Mouse (Mus musculus): ENCODE measurements around the gene Tbc1d15. TPM values are rescaled to one million over a fixed set of nuclear protein-coding genes. Genes with fewer than 3 reads are reported as not detected.

The Tbc1d15 gene
- polyA plus RNA-seq, 1 experiment from 2014 or later, result 39.6 TPM

GRCm38 (mm10) chr10:115236733-115237132 is 14.5 kb downstream of the Tbc1d15 start:
- Histone ChIP-seq H3K36me3 (ENCODE audit: poor library complexity, severe bottlenecking) (peaks cover 34% of the 10 kb centered on the region), H3K9ac (no peak overlapping the region), H3K4me1 (no peaks in the 10 kb centered on the region), H3K9me3 (replicated peaks) (no peaks in the 10 kb centered on the region), H3K4me3 (no peak overlapping the region), H3K27me3 (no peaks in the 10 kb centered on the region), H3K27ac (no peak overlapping the region), H3K4me2 (no peak overlapping the region)
- WGBS, result 83% methylated on average over 4 of the region's 4 CpGs
- no peak for ATAC-seq

- WGBS, result 91% methylated on average over 9 of the region's 9 CpGs
- H3K9ac ChIP-seq, result no peak overlapping the region
- no peak overlapping the region for H3K4me2 ChIP-seq
- peaks cover 34% of the 10 kb centered on the region for H3K36me3 ChIP-seq (ENCODE audit: poor library complexity, severe bottlenecking)
- no peaks in the 10 kb centered on the region for H3K9me3 ChIP-seq (replicated peaks)
- no peaks in the 10 kb centered on the region for H3K4me1 ChIP-seq
- H3K27me3 ChIP-seq, result no peaks in the 10 kb centered on the region
- ATAC-seq, result no peak
- no peak overlapping the region for H3K27ac ChIP-seq
- no peak overlapping the region for H3K4me3 ChIP-seq
Observed at GRCm38 (mm10) chr10:115235501-115235900, 15.8 kb downstream of the Tbc1d15 start.

- no peaks in the 10 kb centered on the region for H3K9me3 ChIP-seq (replicated peaks)
- H3K27ac ChIP-seq, result no peak overlapping the region
- no peaks in the 10 kb centered on the region for H3K4me1 ChIP-seq
- H3K9ac ChIP-seq, result no peak overlapping the region
- no peaks in the 10 kb centered on the region for H3K27me3 ChIP-seq
- H3K4me2 ChIP-seq, result no peak overlapping the region
- no peak for ATAC-seq
- H3K36me3 ChIP-seq (ENCODE audit: poor library complexity, severe bottlenecking), result peaks cover 26% of the 10 kb centered on the region
- no peak overlapping the region for H3K4me3 ChIP-seq
- WGBS, result 89% methylated on average over 3 of the region's 3 CpGs
Observed at GRCm38 (mm10) chr10:115233798-115234197, 17.5 kb downstream of the Tbc1d15 start.

GRCm38 (mm10) chr10:115232513-115232912 is 18.8 kb downstream of the Tbc1d15 start:
- ATAC-seq, result no peak
- 93% methylated on average over 3 of the region's 3 CpGs for WGBS
- no peak overlapping the region for H3K27ac ChIP-seq

GRCm38 (mm10) chr10:115229023-115229422 is 22.2 kb downstream of the Tbc1d15 start:
- peaks cover 20% of the 10 kb centered on the region; the same call in 1 of the 2 replicates for H3K36me3 ChIP-seq (ENCODE audit: poor library complexity, severe bottlenecking)
- no peaks in the 10 kb centered on the region for H3K9me3 ChIP-seq (replicated peaks)
- no peak overlapping the region for H3K9ac ChIP-seq
- H3K27ac ChIP-seq, result no peak overlapping the region
- no peak for ATAC-seq
- 88% methylated on average over 9 of the region's 9 CpGs for WGBS
- no peak overlapping the region for H3K4me3 ChIP-seq
- no peak overlapping the region for H3K4me2 ChIP-seq
- H3K4me1 ChIP-seq, result no peaks in the 10 kb centered on the region
- H3K27me3 ChIP-seq, result no peaks in the 10 kb centered on the region

More at GRCm38 (mm10) chr10:115232513-115232912, 18.8 kb downstream of the Tbc1d15 start:
- Histone ChIP-seq H3K9ac (no peak overlapping the region), H3K27me3 (no peaks in the 10 kb centered on the region), H3K36me3 (ENCODE audit: poor library complexity, severe bottlenecking) (peaks cover 22% of the 10 kb centered on the region; the same call in 1 of the 2 replicates), H3K4me2 (no peak overlapping the region), H3K4me1 (no peaks in the 10 kb centered on the region), H3K9me3 (replicated peaks) (no peaks in the 10 kb centered on the region), H3K4me3 (no peak overlapping the region)

- no peaks in the 10 kb centered on the region for H3K4me1 ChIP-seq
- H3K27me3 ChIP-seq, result no peaks in the 10 kb centered on the region
- no peak overlapping the region for H3K4me3 ChIP-seq
- H3K36me3 ChIP-seq (ENCODE audit: poor library complexity, severe bottlenecking), result peaks cover 15% of the 10 kb centered on the region; the same call in 1 of the 2 replicates
- no peaks in the 10 kb centered on the region for H3K9me3 ChIP-seq (replicated peaks)
- no peak overlapping the region for H3K4me2 ChIP-seq
- no peak overlapping the region for H3K27ac ChIP-seq
- no peak overlapping the region for H3K9ac ChIP-seq
- WGBS, result 92% methylated on average over 7 of the region's 7 CpGs
- no peak for ATAC-seq
Observed at GRCm38 (mm10) chr10:115226586-115226985, 24.7 kb downstream of the Tbc1d15 start.

- no peak for ATAC-seq
- Histone ChIP-seq H3K9ac (no peak overlapping the region), H3K4me1 (no peaks in the 10 kb centered on the region), H3K36me3 (ENCODE audit: poor library complexity, severe bottlenecking) (peaks cover 22% of the 10 kb centered on the region), H3K4me2 (no peak overlapping the region), H3K9me3 (replicated peaks) (no peaks in the 10 kb centered on the region), H3K4me3 (no peak overlapping the region), H3K27me3 (no peaks in the 10 kb centered on the region), H3K27ac (no peak overlapping the region)
- WGBS, result 88% methylated on average over 3 of the region's 3 CpGs
Observed at GRCm38 (mm10) chr10:115223845-115224244, 27.4 kb downstream of the Tbc1d15 start.

- H3K36me3 ChIP-seq (ENCODE audit: poor library complexity, severe bottlenecking), result peaks cover 57% of the 10 kb centered on the region
- no peaks in the 10 kb centered on the region for H3K9me3 ChIP-seq (replicated peaks)
- no peak overlapping the region for H3K4me3 ChIP-seq
- no peak overlapping the region for H3K9ac ChIP-seq
- no peaks in the 10 kb centered on the region for H3K4me1 ChIP-seq
- 95% methylated on average over 11 of the region's 11 CpGs for WGBS
- no peak overlapping the region for H3K4me2 ChIP-seq
- no peaks in the 10 kb centered on the region for H3K27me3 ChIP-seq
- no peak for ATAC-seq
- no peak overlapping the region for H3K27ac ChIP-seq
Observed at GRCm38 (mm10) chr10:115212916-115213580, 38.2 kb downstream of the Tbc1d15 start.

GRCm38 (mm10) chr10:115205825-115206224 is 45.4 kb downstream of the Tbc1d15 start:
- Histone ChIP-seq H3K9ac (no peak overlapping the region), H3K4me2 (no peak overlapping the region), H3K9me3 (replicated peaks) (no peaks in the 10 kb centered on the region), H3K36me3 (ENCODE audit: poor library complexity, severe bottlenecking) (peaks cover 52% of the 10 kb centered on the region), H3K27ac (no peak overlapping the region), H3K4me3 (no peak overlapping the region), H3K27me3 (no peaks in the 10 kb centered on the region), H3K4me1 (no peaks in the 10 kb centered on the region)
- whole genome bisulfite sequencing, result 93% methylated on average over 3 of the region's 3 CpGs
- no peak for ATAC-seq

GRCm38 (mm10) chr10:115205284-115205683 is 46.0 kb downstream of the Tbc1d15 start:
- no peaks in the 10 kb centered on the region for H3K27me3 ChIP-seq
- H3K9ac ChIP-seq, result no peak overlapping the region
- peaks cover 52% of the 10 kb centered on the region for H3K36me3 ChIP-seq (ENCODE audit: poor library complexity, severe bottlenecking)
- H3K4me2 ChIP-seq, result no peak overlapping the region
- H3K9me3 ChIP-seq (replicated peaks), result no peaks in the 10 kb centered on the region
- H3K4me3 ChIP-seq, result no peak overlapping the region
- 100% methylated on average over 1 of the region's 1 CpGs for WGBS
- H3K27ac ChIP-seq, result no peak overlapping the region
- no peaks in the 10 kb centered on the region for H3K4me1 ChIP-seq
- ATAC-seq, result no peak

GRCm38 (mm10) chr10:115191214-115191613 is 60.1 kb downstream of the Tbc1d15 start:
- no peaks in the 10 kb centered on the region for H3K27me3 ChIP-seq
- no peaks in the 10 kb centered on the region for H3K36me3 ChIP-seq (ENCODE audit: poor library complexity, severe bottlenecking)
- no peaks in the 10 kb centered on the region for H3K9me3 ChIP-seq (replicated peaks)
- WGBS, result 68% methylated on average over 7 of the region's 7 CpGs
- H3K9ac ChIP-seq, result no peak overlapping the region
- no peak overlapping the region for H3K4me2 ChIP-seq
- H3K4me3 ChIP-seq, result no peak overlapping the region
- H3K27ac ChIP-seq, result no peak overlapping the region
- ATAC-seq, result peak; percentile 64; the same call in 1 of the 2 replicates
- no peaks in the 10 kb centered on the region for H3K4me1 ChIP-seq

- Histone ChIP-seq H3K9me3 (replicated peaks) (no peaks in the 10 kb centered on the region), H3K27me3 (no peaks in the 10 kb centered on the region), H3K9ac (no peak overlapping the region), H3K4me3 (no peak overlapping the region), H3K4me2 (no peak overlapping the region), H3K36me3 (ENCODE audit: poor library complexity, severe bottlenecking) (no peaks in the 10 kb centered on the region), H3K27ac (no peak overlapping the region), H3K4me1 (no peaks in the 10 kb centered on the region; the same call in 1 of the 2 replicates)
- ATAC-seq, result no peak; the same call in 1 of the 2 replicates
- 88% methylated on average over 1 of the region's 1 CpGs for WGBS
Observed at GRCm38 (mm10) chr10:115187390-115187789, 63.9 kb downstream of the Tbc1d15 start.

GRCm38 (mm10) chr10:115184697-115185096 is 66.6 kb downstream of the Tbc1d15 start, which contains the start of gene Tph2:
Gene Tph2 (minus strand): TSS chr10:115185022.
- Histone ChIP-seq H3K27ac (no peak within 1 kb of the TSS), H3K4me1 (no peaks in the 10 kb centered on the region; the same call in 1 of the 2 replicates), H3K4me3 (no peak within 1 kb of the TSS), H3K36me3 (ENCODE audit: poor library complexity, severe bottlenecking) (no peaks in the 10 kb centered on the region), H3K27me3 (no peaks in the 10 kb centered on the region), H3K4me2 (peak within 1 kb of the TSS; percentile 21; the same call in 1 of the 2 replicates), H3K9me3 (replicated peaks) (no peaks in the 10 kb centered on the region), H3K9ac (no peak within 1 kb of the TSS)
- WGBS, result 10% methylated on average over 9 of the region's 9 CpGs
- ATAC-seq, result peak; percentile 81
